Mouse (Mus musculus) liver, embryonic 16.5 days (tissue): Measurements from ENCODE around the gene Hivep3. TPM values are rescaled to one million over a fixed set of nuclear protein-coding genes. Genes with fewer than 3 reads are reported as not detected.

Source experiments
- ATAC-seq: fragments of 200-750 bp; cut with Nextera tagmentation; 2 replicates; pipeline ENCODE4 v1.8.0; 2017; ENCODE audit warnings: low read depth, mild to moderate bottlenecking, moderate number of reproducible peaks, moderate library complexity
- H3K27ac ChIP-seq: fragments of 300-500 bp; sonication (generic); 2 replicates; pipeline ENCODE4 v1.5.1; 2014; ENCODE audit warnings: mild to moderate bottlenecking, low read length
- H3K27me3 ChIP-seq: fragments of 300-500 bp; sonication (generic); 2 replicates; pipeline ENCODE4 v1.6.1; 2014; ENCODE audit warnings: low read depth, low read length, mixed read lengths; ENCODE audit not compliant: control insufficient read depth, insufficient read depth
- H3K36me3 ChIP-seq: fragments of 300-500 bp; sonication (generic); 2 replicates; pipeline ENCODE4 v1.6.1; 2014; ENCODE audit warnings: mild to moderate bottlenecking; ENCODE audit not compliant: control insufficient read depth, insufficient read depth
- H3K4me1 ChIP-seq: fragments of 300-500 bp; sonication (generic); 2 replicates; pipeline ENCODE4 v1.6.1; 2014; ENCODE audit warnings: low read depth, low read length, mixed read lengths; ENCODE audit not compliant: control insufficient read depth
- H3K4me2 ChIP-seq: fragments of 300-500 bp; sonication (generic); 2 replicates; pipeline ENCODE4 v1.6.1; 2014; ENCODE audit warnings: low read depth, low read length, mixed read lengths
- H3K4me3 ChIP-seq: fragments of 300-500 bp; sonication (generic); 2 replicates; pipeline ENCODE4 v1.5.1; 2014; ENCODE audit warnings: low read depth, mild to moderate bottlenecking, low read length
- H3K9ac ChIP-seq: fragments of 300-500 bp; sonication (generic); 2 replicates; pipeline ENCODE4 v1.6.1; 2014; ENCODE audit warnings: low read depth, low read length
- H3K9me3 ChIP-seq: fragments of 300-500 bp; sonication (generic); replicated peaks from 2 replicates; pipeline ENCODE4 v1.6.1; 2016; ENCODE audit warnings: low read length; ENCODE audit not compliant: control insufficient read depth
- WGBS: fragments of 180-500 bp; shearing (Covaris S2); extraction: QIAGEN DNeasy Blood & Tissue Kit; methylation state at CpG from one replicate; pipeline ENCODE4 v1.1.7; 2014; ENCODE audit not compliant: insufficient replicate concordance; 5-methylcytosine and 5-hydroxymethylcytosine counted together
- polyA plus RNA-seq: library from polyadenylated mRNA; unstranded; fragments of >200 nt; fragmentation: Nextera tagmentation; extraction: Ambion mirVana; gene quantifications from 2 replicates; pipeline ENCODE4 v1.2.1, GENCODE M21; 2015

Hivep3 gene
- polyA plus RNA-seq, 1 experiment from 2014 or later, result 2.1 TPM

GRCm38 (mm10) chr4:119998911-119999310 lies 265.3 kb downstream of the Hivep3 start:
- Histone ChIP-seq H3K27ac (no peak overlapping the region), H3K4me1 (no peaks in the 10 kb centered on the region), H3K4me3 (no peak overlapping the region), H3K4me2 (no peak overlapping the region), H3K27me3 (no peaks in the 10 kb centered on the region), H3K9ac (no peak overlapping the region), H3K36me3 (no peaks in the 10 kb centered on the region), H3K9me3 (no peaks in the 10 kb centered on the region)
- 57% methylated on average over 5 of the region's 5 CpGs for WGBS
- ATAC-seq, result no peak

- 55% methylated on average over 7 of the region's 7 CpGs for WGBS
- Histone ChIP-seq H3K9me3 (no peaks in the 10 kb centered on the region), H3K9ac (no peak overlapping the region)
These were observed 267.3 kb downstream of the Hivep3 start for GRCm38 (mm10) chr4:120000881-120001280.

GRCm38 (mm10) chr4:120003006-120003405 lies 269.4 kb downstream of the Hivep3 start:
- ATAC-seq, result no peak
- WGBS, result 31% methylated on average over 3 of the region's 3 CpGs
- no peaks in the 10 kb centered on the region for H3K9me3 ChIP-seq
- no peak overlapping the region for H3K27ac ChIP-seq
- H3K27me3 ChIP-seq, result no peaks in the 10 kb centered on the region
- no peaks in the 10 kb centered on the region for H3K4me1 ChIP-seq
- no peak overlapping the region for H3K4me2 ChIP-seq
- H3K4me3 ChIP-seq, result no peak overlapping the region
- H3K36me3 ChIP-seq, result no peaks in the 10 kb centered on the region
- no peak overlapping the region for H3K9ac ChIP-seq

More at GRCm38 (mm10) chr4:120000881-120001280, 267.3 kb downstream of the Hivep3 start:
- Histone ChIP-seq H3K4me2 (no peak overlapping the region), H3K27ac (no peak overlapping the region), H3K4me3 (no peak overlapping the region), H3K4me1 (no peaks in the 10 kb centered on the region), H3K27me3 (no peaks in the 10 kb centered on the region), H3K36me3 (no peaks in the 10 kb centered on the region)
- no peak for ATAC-seq

DNA sequence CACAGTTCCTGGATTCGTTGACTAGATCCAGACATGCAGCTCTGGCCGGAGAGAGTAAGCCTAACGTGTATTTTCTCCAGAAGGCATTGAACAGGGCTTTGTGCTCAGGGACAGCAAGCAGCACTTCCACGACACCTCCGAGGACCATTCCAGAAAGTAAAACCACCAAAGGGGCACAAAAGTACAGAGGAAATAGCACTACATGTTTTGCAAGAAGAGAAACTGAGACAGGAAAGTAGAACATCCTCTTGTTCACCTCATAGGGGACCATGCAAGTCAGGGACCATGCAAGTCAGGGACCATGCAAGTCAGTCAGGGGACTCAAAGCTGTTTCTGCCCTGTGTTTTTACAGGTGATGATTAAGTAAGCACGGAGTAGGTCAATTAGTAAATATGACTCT lies 272.5 kb downstream of the Hivep3 start:
- ATAC-seq, result no peak
- Histone ChIP-seq H3K36me3 (no peaks in the 10 kb centered on the region), H3K27me3 (no peaks in the 10 kb centered on the region), H3K27ac (no peak overlapping the region), H3K4me2 (no peak overlapping the region), H3K4me1 (no peaks in the 10 kb centered on the region), H3K4me3 (no peak overlapping the region), H3K9ac (no peak overlapping the region), H3K9me3 (no peaks in the 10 kb centered on the region)
- WGBS, result 45% methylated on average over 6 of the region's 6 CpGs

GRCm38 (mm10) chr4:120007889-120008288 lies 274.3 kb downstream of the Hivep3 start:
- H3K4me2 ChIP-seq, result no peak overlapping the region
- no peaks in the 10 kb centered on the region for H3K9me3 ChIP-seq
- WGBS, result 17% methylated on average over 3 of the region's 3 CpGs
- no peaks in the 10 kb centered on the region for H3K4me1 ChIP-seq
- no peak for ATAC-seq
- H3K27me3 ChIP-seq, result no peaks in the 10 kb centered on the region
- H3K36me3 ChIP-seq, result no peaks in the 10 kb centered on the region
- no peak overlapping the region for H3K27ac ChIP-seq
- H3K4me3 ChIP-seq, result no peak overlapping the region
- H3K9ac ChIP-seq, result no peak overlapping the region

GRCm38 (mm10) chr4:120009151-120009550 lies 275.6 kb downstream of the Hivep3 start:
- ATAC-seq, result no peak
- Histone ChIP-seq H3K9me3 (no peaks in the 10 kb centered on the region), H3K4me1 (no peaks in the 10 kb centered on the region), H3K9ac (no peak overlapping the region), H3K27me3 (no peaks in the 10 kb centered on the region), H3K36me3 (no peaks in the 10 kb centered on the region), H3K27ac (no peak overlapping the region), H3K4me2 (no peak overlapping the region), H3K4me3 (no peak overlapping the region)
- WGBS, result 57% methylated on average over 2 of the region's 2 CpGs

- H3K9ac ChIP-seq, result no peak overlapping the region
- no peak overlapping the region for H3K4me2 ChIP-seq
- no peaks in the 10 kb centered on the region for H3K27me3 ChIP-seq
- no peaks in the 10 kb centered on the region for H3K4me1 ChIP-seq
- WGBS, result 23% methylated on average over 10 of the region's 10 CpGs
- H3K9me3 ChIP-seq, result no peaks in the 10 kb centered on the region
- ATAC-seq, result no peak
- H3K4me3 ChIP-seq, result no peak overlapping the region
- H3K27ac ChIP-seq, result no peak overlapping the region
- no peaks in the 10 kb centered on the region for H3K36me3 ChIP-seq
These were observed 278.2 kb downstream of the Hivep3 start for GRCm38 (mm10) chr4:120011788-120012187.

- H3K9ac ChIP-seq, result no peak overlapping the region
- H3K27ac ChIP-seq, result no peak overlapping the region
- H3K4me3 ChIP-seq, result no peak overlapping the region
- no peak for ATAC-seq
- no peaks in the 10 kb centered on the region for H3K9me3 ChIP-seq
- no peaks in the 10 kb centered on the region for H3K36me3 ChIP-seq
- H3K4me2 ChIP-seq, result no peak overlapping the region
- H3K27me3 ChIP-seq, result no peaks in the 10 kb centered on the region
- no peaks in the 10 kb centered on the region for H3K4me1 ChIP-seq
- 50% methylated on average over 1 of the region's 1 CpGs for WGBS
These were observed 279.3 kb downstream of the Hivep3 start for GRCm38 (mm10) chr4:120012891-120013290.

GRCm38 (mm10) chr4:120018426-120018825 lies 284.8 kb downstream of the Hivep3 start:
- Histone ChIP-seq H3K27ac (no peak overlapping the region), H3K9ac (no peak overlapping the region), H3K4me3 (no peak overlapping the region), H3K27me3 (no peaks in the 10 kb centered on the region), H3K36me3 (no peaks in the 10 kb centered on the region), H3K4me2 (no peak overlapping the region), H3K9me3 (no peaks in the 10 kb centered on the region), H3K4me1 (no peaks in the 10 kb centered on the region)
- ATAC-seq, result no peak
- WGBS, result 46% methylated on average over 5 of the region's 5 CpGs
